Mouse (Mus musculus) hindbrain, embryonic 13.5 days (tissue): Measurements from ENCODE around the gene Akp3. TPM values are rescaled to one million over a fixed set of nuclear protein-coding genes. Genes with fewer than 3 reads are reported as not detected.

Experiments used
- ATAC-seq: fragments of 200-750 bp; cut with Nextera tagmentation; 2 replicates; pipeline ENCODE4 v1.8.0; 2017; ENCODE audit warnings: moderate TSS enrichment; ENCODE audit not compliant: low FRiP score
- H3K27ac ChIP-seq: fragments of 300-500 bp; sonication (generic); 2 replicates; pipeline ENCODE4 v1.5.1; 2015; ENCODE audit warnings: inconsistent platforms, mild to moderate bottlenecking, moderate library complexity
- H3K27me3 ChIP-seq: fragments of 300-500 bp; sonication (generic); 2 replicates; pipeline ENCODE4 v1.6.1; 2015; ENCODE audit warnings: mild to moderate bottlenecking, inconsistent platforms
- H3K36me3 ChIP-seq: fragments of 300-500 bp; sonication (generic); 2 replicates; pipeline ENCODE4 v1.6.1; 2015; ENCODE audit warnings: mild to moderate bottlenecking, inconsistent platforms
- H3K4me1 ChIP-seq: fragments of 300-500 bp; sonication (generic); replicated peaks from 2 replicates; pipeline ENCODE4 v1.6.1; 2015; ENCODE audit warnings: inconsistent platforms
- H3K4me2 ChIP-seq: fragments of 300-500 bp; sonication (generic); 2 replicates; pipeline ENCODE4 v1.6.1; 2015; ENCODE audit warnings: inconsistent platforms, mild to moderate bottlenecking, moderate library complexity
- H3K4me3 ChIP-seq: fragments of 300-500 bp; sonication (generic); 2 replicates; pipeline ENCODE4 v1.5.1; 2015; ENCODE audit warnings: mild to moderate bottlenecking, inconsistent platforms
- H3K9ac ChIP-seq: fragments of 300-500 bp; sonication (generic); 2 replicates; pipeline ENCODE4 v1.6.1; 2015; ENCODE audit warnings: mild to moderate bottlenecking, inconsistent platforms
- H3K9me3 ChIP-seq: fragments of 300-500 bp; sonication (generic); 2 replicates; pipeline ENCODE4 v1.6.1; 2016; ENCODE audit warnings: inconsistent platforms
- whole genome bisulfite sequencing: fragments of 180-500 bp; shearing (Covaris S2); methylation state at CpG from one replicate; pipeline ENCODE4 v1.1.7; 2015; 5-methylcytosine and 5-hydroxymethylcytosine counted together
- polyA plus RNA-seq: library from polyadenylated mRNA; unstranded; fragments of >200 nt; fragmentation: Nextera tagmentation; extraction: Ambion mirVana; gene quantifications from 2 replicates; pipeline ENCODE4 v1.2.1, GENCODE M21; 2015

Akp3 gene
- polyA plus RNA-seq, 1 experiment from 2014 or later = not detected

- WGBS = 74% methylated on average over 1 of the region's 1 CpGs
- H3K4me1 ChIP-seq = no peaks in the 10 kb centered on the region
- no peaks in the 10 kb centered on the region for H3K9me3 ChIP-seq
- no peak overlapping the region for H3K9ac ChIP-seq
- H3K27ac ChIP-seq = no peak overlapping the region
- no peak overlapping the region for H3K4me2 ChIP-seq
- ATAC-seq = no peak
- H3K36me3 ChIP-seq = no peaks in the 10 kb centered on the region
- no peaks in the 10 kb centered on the region for H3K27me3 ChIP-seq
- no peak overlapping the region for H3K4me3 ChIP-seq
These were observed 10.0 kb upstream of the Akp3 start for GRCm38 (mm10) chr1:87114784-87115183.

GRCm38 (mm10) chr1:87127206-87128030 is 2.6 kb downstream of the Akp3 start:
- peak; percentile 43; the same call in 1 of the 2 replicates for ATAC-seq
- H3K36me3 ChIP-seq = no peaks in the 10 kb centered on the region
- peaks cover 9% of the 10 kb centered on the region for H3K4me1 ChIP-seq
- peak overlapping the region; percentile 26 for H3K4me3 ChIP-seq
- H3K9ac ChIP-seq = peak overlapping the region; percentile 35; the same call in 1 of the 2 replicates
- H3K27ac ChIP-seq = no peak overlapping the region
- peak overlapping the region; percentile 42 for H3K4me2 ChIP-seq
- H3K27me3 ChIP-seq = peaks cover 43% of the 10 kb centered on the region
- WGBS = 9% methylated on average over 37 of the region's 43 CpGs
- H3K9me3 ChIP-seq = no peaks in the 10 kb centered on the region

- ATAC-seq = no peak
- peaks cover 9% of the 10 kb centered on the region for H3K4me1 ChIP-seq
- WGBS = 91% methylated on average over 4 of the region's 4 CpGs
These were observed 7.0 kb downstream of the Akp3 start for GRCm38 (mm10) chr1:87131803-87132202.

GRCm38 (mm10) chr1:87141550-87141949 is 16.8 kb downstream of the Akp3 start:
- WGBS = 73% methylated on average over 4 of the region's 4 CpGs
- no peaks in the 10 kb centered on the region for H3K9me3 ChIP-seq
- no peaks in the 10 kb centered on the region for H3K36me3 ChIP-seq
- no peak overlapping the region for H3K4me2 ChIP-seq
- H3K27ac ChIP-seq = peak overlapping the region; percentile 19; the same call in 1 of the 2 replicates
- no peak overlapping the region for H3K9ac ChIP-seq
- H3K4me1 ChIP-seq = peaks cover 28% of the 10 kb centered on the region
- H3K27me3 ChIP-seq = 0 out of 2 replicates have a peak, but pooled peaks cover 12% of the 10 kb centered on the region
- no peak overlapping the region for H3K4me3 ChIP-seq
- peak; percentile 15; the same call in 1 of the 2 replicates for ATAC-seq

More at GRCm38 (mm10) chr1:87131803-87132202, 7.0 kb downstream of the Akp3 start:
- Histone ChIP-seq H3K27ac (no peak overlapping the region), H3K4me2 (no peak overlapping the region), H3K9me3 (no peaks in the 10 kb centered on the region), H3K9ac (no peak overlapping the region), H3K36me3 (no peaks in the 10 kb centered on the region), H3K4me3 (no peak overlapping the region), H3K27me3 (peaks cover 26% of the 10 kb centered on the region)

- Histone ChIP-seq H3K27me3 (0 out of 2 replicates have a peak, but pooled peaks cover 14% of the 10 kb centered on the region), H3K36me3 (no peaks in the 10 kb centered on the region), H3K9me3 (no peaks in the 10 kb centered on the region), H3K4me2 (no peak overlapping the region), H3K9ac (no peak overlapping the region), H3K4me3 (no peak overlapping the region), H3K4me1 (peaks cover 28% of the 10 kb centered on the region), H3K27ac (peak overlapping the region; percentile 19)
- peak; percentile 68 for ATAC-seq
- WGBS = 48% methylated on average over 9 of the region's 9 CpGs
These were observed 17.7 kb downstream of the Akp3 start for GRCm38 (mm10) chr1:87142456-87142855.

GRCm38 (mm10) chr1:87143141-87143540 is 18.4 kb downstream of the Akp3 start:
- Histone ChIP-seq H3K4me3 (no peak overlapping the region), H3K27ac (0 out of 2 replicates have a peak overlapping the region, but pooled peaks have one; percentile 19), H3K4me2 (no peak overlapping the region), H3K27me3 (peaks cover 17% of the 10 kb centered on the region; the same call in 1 of the 2 replicates), H3K36me3 (no peaks in the 10 kb centered on the region), H3K9ac (peak overlapping the region; percentile 1; the same call in 1 of the 2 replicates), H3K9me3 (no peaks in the 10 kb centered on the region), H3K4me1 (peaks cover 28% of the 10 kb centered on the region)
- 63% methylated on average over 10 of the region's 10 CpGs for WGBS
- ATAC-seq = 0 out of 2 replicates have a peak, but pooled peaks have one; percentile 14

GRCm38 (mm10) chr1:87149422-87149821 is 24.6 kb downstream of the Akp3 start:
- no peak for ATAC-seq
- Histone ChIP-seq H3K9ac (no peak overlapping the region), H3K4me1 (peaks cover 14% of the 10 kb centered on the region), H3K9me3 (no peaks in the 10 kb centered on the region), H3K4me3 (no peak overlapping the region), H3K27me3 (peaks cover 70% of the 10 kb centered on the region), H3K36me3 (no peaks in the 10 kb centered on the region), H3K27ac (no peak overlapping the region), H3K4me2 (no peak overlapping the region)
- 40% methylated on average over 13 of the region's 13 CpGs for WGBS

- Histone ChIP-seq H3K9me3 (no peaks in the 10 kb centered on the region), H3K4me1 (peaks cover 33% of the 10 kb centered on the region), H3K4me2 (no peak overlapping the region), H3K9ac (no peak overlapping the region), H3K27me3 (peaks cover 80% of the 10 kb centered on the region), H3K27ac (no peak overlapping the region), H3K36me3 (no peaks in the 10 kb centered on the region), H3K4me3 (no peak overlapping the region)
- ATAC-seq = no peak
- 91% methylated on average over 6 of the region's 6 CpGs for WGBS
These were observed 26.5 kb downstream of the Akp3 start for GRCm38 (mm10) chr1:87151286-87151685.

GRCm38 (mm10) chr1:87153776-87154500 is 29.2 kb downstream of the Akp3 start:
- peaks cover 41% of the 10 kb centered on the region for H3K4me1 ChIP-seq
- ATAC-seq = 0 out of 2 replicates have a peak, but pooled peaks have one; percentile 40
- under 1% methylated on average over 71 of the region's 72 CpGs for WGBS

GRCm38 (mm10) chr1:87154501-87155120 is 29.8 kb downstream of the Akp3 start:
- H3K27me3 ChIP-seq = peaks cover 93% of the 10 kb centered on the region
- H3K4me3 ChIP-seq = peak overlapping the region; percentile 50
- no peaks in the 10 kb centered on the region for H3K36me3 ChIP-seq
- peaks cover 41% of the 10 kb centered on the region for H3K4me1 ChIP-seq
- peak overlapping the region; percentile 77 for H3K9ac ChIP-seq
- H3K9me3 ChIP-seq = no peaks in the 10 kb centered on the region
- peak overlapping the region; percentile 73 for H3K4me2 ChIP-seq
- H3K27ac ChIP-seq = peak overlapping the region; percentile 48; the same call in 1 of the 2 replicates
- 2% methylated on average over 58 of the region's 58 CpGs for WGBS
- 0 out of 2 replicates have a peak, but pooled peaks have one; percentile 17 for ATAC-seq

More at GRCm38 (mm10) chr1:87153776-87154500, 29.2 kb downstream of the Akp3 start:
- Histone ChIP-seq H3K4me2 (peak overlapping the region; percentile 73), H3K36me3 (no peaks in the 10 kb centered on the region), H3K9ac (peak overlapping the region; percentile 77), H3K27ac (peak overlapping the region; percentile 48; the same call in 1 of the 2 replicates), H3K27me3 (peaks cover 98% of the 10 kb centered on the region), H3K4me3 (peak overlapping the region; percentile 50), H3K9me3 (no peaks in the 10 kb centered on the region)

GRCm38 (mm10) chr1:87155531-87156198 is 30.9 kb downstream of the Akp3 start:
- Histone ChIP-seq H3K9me3 (no peaks in the 10 kb centered on the region), H3K4me2 (peak overlapping the region; percentile 73), H3K36me3 (no peaks in the 10 kb centered on the region), H3K4me3 (peak overlapping the region; percentile 50), H3K27me3 (peaks cover 89% of the 10 kb centered on the region), H3K4me1 (peaks cover 41% of the 10 kb centered on the region), H3K9ac (peak overlapping the region; percentile 77), H3K27ac (0 out of 2 replicates have a peak overlapping the region, but pooled peaks have one; percentile 64)
- peak; percentile 30 for ATAC-seq
- WGBS = 1% methylated on average over 44 of the region's 56 CpGs
